Mouse (Mus musculus) MEL (cell line): ENCODE measurements at regions not wholly inside any gene's neighbourhood (a gene's known extent, or its start where the extent isn't known, plus 50 kb on each side); places are given as distances from the start of the nearest gene placed in this dataset.

Experiments
- CHD1 ChIP-seq: IDR thresholded peaks from 2 replicates; pipeline ENCODE4 v1.6.1; 2012; ENCODE audit warnings: low read depth, mild to moderate bottlenecking, inconsistent platforms, low read length, improper control_type of control experiment
- CHD2 ChIP-seq: IDR thresholded peaks from 2 replicates; pipeline ENCODE4 v1.6.1; 2011; ENCODE audit warnings: low read length, improper control_type of control experiment
- CTCF ChIP-seq, 3 experiments: IDR thresholded peaks in 2 of 3; conservative IDR thresholded peaks in 1 of 3; 2 replicates each; pipeline ENCODE4 v1.5.1; 2011 to 2012; ENCODE audit warnings: low read length in 3 of 3, low read depth in 2 of 3, mild to moderate bottlenecking in 2 of 3, improper control_type of control experiment in 1 of 3, inconsistent platforms in 1 of 3, mixed read lengths in 1 of 3, moderate library complexity in 1 of 3; ENCODE audit not compliant: control insufficient read depth in 1 of 3, insufficient read depth in 1 of 3, poor library complexity in 1 of 3, severe bottlenecking in 1 of 3
- ELF1 ChIP-seq: IDR thresholded peaks from 2 replicates; pipeline ENCODE4 v1.6.1; 2014; ENCODE audit warnings: low read depth, mild to moderate bottlenecking, inconsistent platforms, low read length, improper control_type of control experiment, moderate library complexity
- EP300 ChIP-seq, 2 experiments: IDR thresholded peaks; 2 replicates each; pipeline ENCODE4 v1.6.1; 2011; ENCODE audit warnings: improper control_type of control experiment in 2 of 2, low read length in 2 of 2, low read depth in 1 of 2, mild to moderate bottlenecking in 1 of 2
- ETS1 ChIP-seq: IDR thresholded peaks from 2 replicates; pipeline ENCODE4 v1.6.1; 2012; ENCODE audit warnings: low read depth, mild to moderate bottlenecking, inconsistent platforms, low read length, improper control_type of control experiment, moderate library complexity
- GABPA ChIP-seq: IDR thresholded peaks from 2 replicates; pipeline ENCODE4 v1.6.1; 2012; ENCODE audit warnings: low read depth, mild to moderate bottlenecking, inconsistent platforms, low read length, improper control_type of control experiment, moderate library complexity
- GATA1 ChIP-seq: IDR thresholded peaks from 2 replicates; pipeline ENCODE4 v1.6.1; 2011; ENCODE audit warnings: low read depth, low read length, improper control_type of control experiment
- KAT2A ChIP-seq: conservative IDR thresholded peaks from 2 replicates; pipeline ENCODE4 v1.6.1; 2012; ENCODE audit warnings: low read depth, low read length, improper control_type of control experiment, inconsistent platforms
- MAZ ChIP-seq: IDR thresholded peaks from 2 replicates; pipeline ENCODE4 v1.6.1; 2012; ENCODE audit warnings: low read depth, mild to moderate bottlenecking, inconsistent platforms, low read length, improper control_type of control experiment
- MYB ChIP-seq: IDR thresholded peaks from 2 replicates; pipeline ENCODE4 v1.6.1; 2011; ENCODE audit warnings: mild to moderate bottlenecking, low read depth, low read length, improper control_type of control experiment
- POLR2A ChIP-seq, 2 experiments: IDR thresholded peaks; 2 replicates each; pipeline ENCODE4 v1.6.1; 2011 to 2012; ENCODE audit warnings: low read length in 2 of 2, mild to moderate bottlenecking in 2 of 2, control low read depth in 1 of 2, improper control_type of control experiment in 1 of 2, low read depth in 1 of 2, moderate library complexity in 1 of 2; ENCODE audit not compliant: control insufficient read depth in 1 of 2, insufficient read depth in 1 of 2, poor library complexity in 1 of 2
- POLR2AphosphoS2 ChIP-seq: IDR thresholded peaks from 2 replicates; pipeline ENCODE4 v1.6.1; 2011; ENCODE audit warnings: low read length, improper control_type of control experiment
- ZC3H11A ChIP-seq: IDR thresholded peaks from 2 replicates; pipeline ENCODE4 v1.6.1; 2012; ENCODE audit warnings: low read depth, mild to moderate bottlenecking, inconsistent platforms, low read length, improper control_type of control experiment

- TF ChIP-seq CTCF (IDR thresholded peaks at IDR 0.05 in 2 of 3, conservative IDR thresholded peaks at IDR 0.05 in 1 of 3; ENCODE audit: control insufficient read depth in 1 of 3, insufficient read depth in 1 of 3, low read depth in 2 of 3, low read length in 3 of 3, poor library complexity in 1 of 3, severe bottlenecking in 1 of 3) (no peak), POLR2A (IDR thresholded peaks at IDR 0.05; ENCODE audit: control insufficient read depth in 1 of 2, insufficient read depth in 1 of 2, low read depth in 1 of 2, low read length in 2 of 2, poor library complexity in 1 of 2) (no peak), ZC3H11A (no peak), GATA1 (no peak), EP300 (IDR thresholded peaks at IDR 0.05; ENCODE audit: low read depth in 1 of 2, low read length in 2 of 2) (no peak), POLR2AphosphoS2 (no peak), MYB (no peak), ELF1 (no peak), GABPA (no peak), KAT2A (no peak), MAZ (no peak), CHD1 (no peak), ETS1 (no peak), CHD2 (no peak)
These were observed 119.1 kb downstream of the Tmem17 start for GRCm38 (mm10) chr11:22630982-22631381.
